Mouse (Mus musculus): Measurements from ENCODE around the gene Pla2g15.

Gene Pla2g15

GRCm38 (mm10) chr8:106173566-106173965, 23.4 kb downstream of the Pla2g15 start:
- DNase-seq, result no peak

- DNase-seq, result no peak
These were observed 26.7 kb downstream of the Pla2g15 start for GRCm38 (mm10) chr8:106176891-106177290.

- DNase-seq, result no peak
These were observed 27.4 kb downstream of the Pla2g15 start for GRCm38 (mm10) chr8:106177594-106177993.

- DNase-seq, result no peak
These were observed 28.2 kb downstream of the Pla2g15 start for GRCm38 (mm10) chr8:106178428-106178827.

GRCm38 (mm10) chr8:106185628-106186270, 35.5 kb downstream of the Pla2g15 start:
- DNase-seq, result peak; percentile 28

GRCm38 (mm10) chr8:106186394-106186793, 36.2 kb downstream of the Pla2g15 start:
- DNase-seq, result no peak

- DNase-seq, result no peak
These were observed 39.0 kb downstream of the Pla2g15 start for GRCm38 (mm10) chr8:106189162-106189561.

GRCm38 (mm10) chr8:106191639-106192038, 41.4 kb downstream of the Pla2g15 start:
- DNase-seq, result no peak

- DNase-seq, result no peak
These were observed 43.0 kb downstream of the Pla2g15 start for GRCm38 (mm10) chr8:106193162-106193561.

GRCm38 (mm10) chr8:106194062-106194461, 43.9 kb downstream of the Pla2g15 start:
- DNase-seq, result no peak

- DNase-seq, result no peak
These were observed 48.5 kb downstream of the Pla2g15 start for GRCm38 (mm10) chr8:106198741-106199140.

GRCm38 (mm10) chr8:106199596-106199995, 49.4 kb downstream of the Pla2g15 start:
- DNase-seq, result peak; percentile 33

GRCm38 (mm10) chr8:106210035-106210731, 60.0 kb downstream of the Pla2g15 start:
- DNase-seq, result no peak

- DNase-seq, result peak; percentile 97
These were observed 60.7 kb downstream of the Pla2g15 start, which contains the start of the genes Slc7a6os and Prmt7 for GRCm38 (mm10) chr8:106210821-106211345. TSS of gene Slc7a6os (minus strand) at chr8:106210935. TSS of gene Prmt7 (plus strand) at chr8:106210936.

GRCm38 (mm10) chr8:106211421-106211820, 61.2 kb downstream of the Pla2g15 start:
- DNase-seq, result no peak

- DNase-seq, result no peak
These were observed 63.8 kb downstream of the Pla2g15 start for GRCm38 (mm10) chr8:106213959-106214358.

Measured in right cerebral cortex, adult 18-20 months (tissue).